Mouse (Mus musculus) gastrocnemius, adult 18-20 months (tissue): ENCODE data around the gene Colq. TPM values are rescaled to one million over a fixed set of nuclear protein-coding genes. Genes with fewer than 3 reads are reported as not detected.
"Not testable (repeated sequence)": the region's sequence is repeated elsewhere in the genome, so short reads cannot be mapped to it uniquely, and the experiment has no call there.

Experiments
- DNase-seq: peaks from one replicate; pipeline ENCODE4 v3.0.0; 2021; ENCODE audit warnings: low spot score
- long read RNA-seq, 2 experiments: library from polyadenylated mRNA; stranded (forward); transcript quantifications; one replicate each; pipeline ENCODE4 v2.0.0; 2021
- total RNA-seq, 2 experiments: library from RNA; stranded (reverse); gene quantifications; 2 replicates each; pipeline ENCODE4 v1.2.3; 2021

Colq gene
- total RNA-seq: 1 to 10 TPM; 6.4 to 7.2 TPM
- long read RNA-seq, experiment 1, transcript Colq-201 (17 exons, 2,837 nt): major isoform, 8 of 21 reads
- long read RNA-seq, experiment 1, transcript Colq-205 (17 exons, 2,867 nt): minor isoform, 6 of 21 reads
- long read RNA-seq, experiment 1, partial matches to known transcripts: 6 of 21 reads
- long read RNA-seq, experiment 1, other reads (novel, unspliced or antisense): 1 of 21 reads
- long read RNA-seq, experiment 2, partial matches to known transcripts: 1 of 12 reads
- long read RNA-seq, experiment 2, other reads (novel, unspliced or antisense): 4 of 12 reads

DNA sequence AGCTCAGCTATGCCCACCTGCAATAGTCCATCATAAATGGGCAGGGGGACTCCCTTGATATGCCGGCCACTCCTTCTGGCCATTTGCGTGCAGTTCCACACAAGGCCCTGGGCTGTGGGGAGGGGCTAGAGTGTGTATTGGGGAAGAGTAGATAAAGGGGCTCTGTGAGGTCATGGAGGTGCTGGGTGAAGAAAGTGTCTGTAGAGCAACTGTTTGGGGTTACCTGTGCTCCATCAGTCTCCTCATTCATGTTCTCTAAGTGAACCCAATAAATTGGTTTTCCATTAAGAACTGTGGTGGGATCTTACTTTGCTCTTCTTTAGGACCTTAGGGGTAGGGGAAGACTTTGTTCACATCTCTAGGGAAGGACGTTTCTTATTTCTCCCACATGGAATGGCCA, at the start of gene Colq:
Colq (minus strand) TSS at position 101 of the 400 bp plus-strand sequence.
- no peak for DNase-seq

DNA sequence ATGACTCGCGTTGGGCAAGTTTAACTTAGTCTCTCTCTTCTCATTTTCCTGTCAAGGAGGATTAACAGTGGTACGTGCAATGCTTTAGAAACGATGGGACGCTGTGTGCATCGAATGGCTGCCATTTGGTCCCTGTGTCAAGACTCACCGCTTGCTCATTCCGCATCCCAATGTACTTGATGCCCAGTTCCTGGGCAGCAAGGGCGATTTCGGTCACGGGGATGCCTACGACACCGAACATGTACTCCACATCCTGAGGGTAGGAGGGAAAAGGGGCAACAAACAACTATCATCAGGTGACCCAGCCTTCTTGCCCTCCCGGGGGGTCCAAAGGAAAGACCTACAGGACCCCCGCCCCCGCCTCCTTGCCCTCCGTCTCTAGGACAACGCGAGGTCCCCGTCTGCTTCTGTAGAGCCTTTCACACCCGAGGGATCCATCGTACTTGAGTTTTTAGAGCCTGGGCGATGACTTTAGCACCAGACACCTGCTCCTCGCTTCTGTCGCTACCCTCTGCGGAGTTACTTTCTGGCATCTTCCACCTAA, 49.3 kb upstream of the Colq start, which contains the start of gene Gm49387:
Gm49387 (minus strand) TSS at position 533 of the 544 bp plus-strand sequence.
- DNase-seq: no peak

GRCm38 (mm10) chr14:31630677-31631076, 39.5 kb upstream of the Colq start:
- no peak for DNase-seq

DNA sequence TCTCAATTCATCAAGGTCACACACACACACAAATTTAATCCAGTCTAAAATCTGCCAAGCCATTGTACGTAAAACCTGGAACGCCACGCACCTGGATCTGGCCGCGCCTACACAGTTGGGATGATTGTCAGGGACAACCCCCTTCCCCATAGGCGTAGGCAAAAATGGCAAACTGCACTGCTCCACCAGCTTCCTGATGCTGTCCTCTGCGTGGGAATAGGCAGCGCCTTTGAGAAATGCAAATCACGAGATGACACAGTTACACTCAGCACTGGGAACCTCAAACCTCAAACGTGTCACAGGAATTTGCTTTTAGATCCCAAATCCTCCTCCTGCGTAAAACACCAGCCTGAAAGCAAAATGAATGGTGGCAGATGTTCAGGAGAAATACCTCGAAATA, 31.6 kb upstream of the Colq start:
- DNase-seq: no peak

DNA sequence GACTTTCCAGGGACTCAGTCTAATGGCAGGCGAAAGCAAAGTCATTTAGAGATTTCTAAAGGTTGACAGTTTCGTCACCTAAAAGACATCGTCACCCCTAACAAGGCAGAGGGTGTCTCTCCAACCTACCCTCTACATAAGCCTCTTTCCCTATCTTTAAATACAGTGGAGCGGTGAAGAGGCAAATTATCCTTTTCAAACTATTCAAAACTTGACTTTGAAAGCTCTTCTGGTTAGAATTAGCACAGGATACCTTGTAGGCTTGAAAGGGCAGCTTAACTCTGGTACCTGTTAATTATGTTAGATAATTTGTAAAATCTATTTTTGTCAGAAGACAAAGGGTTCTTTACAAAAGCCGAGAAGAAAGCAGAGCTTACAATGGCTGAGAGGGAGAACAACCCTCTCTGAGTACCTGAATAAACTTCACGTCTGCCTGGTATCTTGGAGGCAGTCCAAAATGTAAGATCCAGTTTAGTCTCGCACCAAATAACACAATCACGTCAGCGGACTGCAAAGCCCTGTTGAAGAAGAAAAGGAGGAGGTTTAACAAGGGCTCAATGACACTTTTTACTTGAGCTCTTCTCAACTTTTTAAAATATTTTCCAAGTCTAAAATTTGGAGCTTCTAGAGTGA, 29.6 kb upstream of the Colq start:
- no peak for DNase-seq

DNA sequence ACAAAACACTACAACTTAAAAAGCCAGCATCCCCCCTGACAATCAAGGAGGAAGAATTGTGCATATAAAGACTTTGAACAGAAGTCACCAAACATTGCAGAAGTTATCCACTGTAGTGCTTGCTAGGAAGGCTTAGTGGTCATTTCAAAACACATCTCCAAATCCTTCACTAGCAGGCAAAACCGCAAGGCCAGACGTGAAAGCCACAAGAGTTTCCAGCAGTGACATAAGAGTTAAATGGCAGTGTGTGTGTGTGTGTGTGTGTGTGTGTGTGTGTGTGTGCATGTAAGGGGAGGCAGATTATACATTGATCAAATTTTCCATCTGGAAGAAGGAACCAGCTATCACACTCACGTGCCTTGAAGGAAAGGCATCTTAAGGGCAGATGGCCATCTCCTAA, 26.9 kb upstream of the Colq start:
- DNase-seq: no peak

GRCm38 (mm10) chr14:31617204-31617603, 26.1 kb upstream of the Colq start:
- no peak for DNase-seq

DNA sequence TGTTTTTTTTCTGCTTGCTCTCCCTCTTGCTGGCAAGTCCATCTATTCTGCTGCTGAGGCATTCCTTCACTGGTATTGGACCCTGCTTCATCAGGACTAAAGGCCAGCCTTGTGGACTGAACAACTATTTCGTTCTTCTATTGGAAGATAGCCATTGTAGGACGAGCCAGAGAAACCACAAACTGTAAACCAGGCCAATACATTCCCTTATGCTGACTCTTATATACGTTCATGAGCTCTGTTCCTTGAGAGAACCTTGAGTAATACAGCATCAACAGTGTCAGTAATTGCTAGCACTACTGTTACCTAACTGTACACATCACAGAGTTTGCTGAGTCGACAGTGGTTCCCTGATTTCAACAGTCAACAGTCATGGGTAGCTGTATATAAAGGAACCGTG, 22.5 kb upstream of the Colq start:
- DNase-seq: no peak

DNA sequence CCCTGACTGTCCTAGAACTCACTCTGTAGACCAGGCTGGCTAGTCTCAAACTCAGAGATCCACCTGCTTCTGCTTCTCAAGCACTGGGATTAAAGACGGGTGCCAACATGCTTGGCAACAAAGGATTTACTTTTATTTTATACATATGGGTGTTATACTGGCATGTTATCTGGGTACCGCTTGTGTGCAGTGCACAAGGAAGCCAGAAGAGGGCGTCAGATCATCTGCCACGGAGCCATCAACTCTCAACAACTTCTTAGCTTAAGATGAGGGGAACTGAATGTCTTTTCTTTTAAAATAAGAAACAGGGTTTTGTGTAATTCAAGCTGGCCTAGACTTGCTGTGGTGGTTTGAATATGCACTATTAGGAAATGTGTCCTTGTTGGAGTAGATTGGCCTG, 20.8 kb upstream of the Colq start:
- DNase-seq: no peak

- no peak for DNase-seq
Measured at GRCm38 (mm10) chr14:31605514-31605913, 14.4 kb upstream of the Colq start.

- DNase-seq: peak; percentile 11
Measured at GRCm38 (mm10) chr14:31604916-31605315, 13.8 kb upstream of the Colq start.

DNA sequence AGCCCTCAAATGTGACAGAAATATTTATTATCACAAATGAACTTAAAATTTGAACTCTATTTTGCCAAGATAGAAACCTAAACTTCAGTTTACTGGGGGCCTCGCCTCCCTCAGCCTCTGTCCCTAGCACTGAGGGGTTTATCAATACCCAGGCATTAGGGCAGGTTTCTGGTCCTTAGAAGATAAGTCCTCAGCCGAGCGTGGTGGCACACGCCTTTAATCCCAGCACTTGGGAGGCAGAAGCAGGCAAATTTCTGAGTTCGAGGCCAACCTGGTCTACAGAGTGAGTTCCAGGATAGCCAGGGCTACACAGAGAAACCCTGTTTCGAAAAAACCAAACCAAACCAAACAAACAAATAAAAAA, 11.5 kb upstream of the Colq start:
- DNase-seq: not testable (repeated sequence)

DNA sequence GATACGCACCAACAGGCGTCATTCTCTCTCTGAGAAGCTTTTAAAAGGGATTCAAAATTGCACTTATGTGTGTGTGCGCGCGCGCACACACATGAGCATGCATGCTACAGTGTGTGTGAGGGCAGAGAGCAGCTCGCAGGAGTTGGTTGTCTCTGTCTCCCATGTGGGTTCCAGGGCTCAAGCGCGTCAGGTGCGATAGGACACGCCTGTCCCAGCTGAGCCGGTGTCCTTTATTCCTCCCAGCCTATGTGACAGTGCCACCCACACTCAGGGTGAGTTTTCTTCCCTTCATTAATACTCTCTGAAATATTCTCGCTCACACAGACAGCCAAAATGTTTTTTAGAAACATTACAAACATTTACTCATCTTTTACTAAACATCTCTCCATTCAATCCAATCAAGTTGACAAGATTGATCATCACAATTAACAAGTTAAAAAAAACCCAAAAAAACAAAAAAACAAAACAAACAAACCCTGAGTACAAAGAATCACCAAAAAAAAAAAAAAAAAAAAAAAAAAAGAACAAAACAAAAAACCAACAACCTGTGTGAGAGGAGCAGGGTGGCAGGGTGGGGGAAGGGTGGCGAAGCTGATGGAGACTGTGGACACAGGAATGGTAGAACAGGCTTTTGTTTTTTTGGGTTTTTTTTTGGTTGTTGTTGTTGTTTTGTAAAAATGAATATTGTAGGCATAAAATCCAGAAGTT, 10.9 kb upstream of the Colq start:
- DNase-seq: no peak

GRCm38 (mm10) chr14:31597446-31597845, 6.3 kb upstream of the Colq start:
- DNase-seq: no peak

GRCm38 (mm10) chr14:31596408-31596807, 5.3 kb upstream of the Colq start:
- no peak for DNase-seq

- DNase-seq: no peak
Measured at GRCm38 (mm10) chr14:31594693-31595092, 3.5 kb upstream of the Colq start.

DNA sequence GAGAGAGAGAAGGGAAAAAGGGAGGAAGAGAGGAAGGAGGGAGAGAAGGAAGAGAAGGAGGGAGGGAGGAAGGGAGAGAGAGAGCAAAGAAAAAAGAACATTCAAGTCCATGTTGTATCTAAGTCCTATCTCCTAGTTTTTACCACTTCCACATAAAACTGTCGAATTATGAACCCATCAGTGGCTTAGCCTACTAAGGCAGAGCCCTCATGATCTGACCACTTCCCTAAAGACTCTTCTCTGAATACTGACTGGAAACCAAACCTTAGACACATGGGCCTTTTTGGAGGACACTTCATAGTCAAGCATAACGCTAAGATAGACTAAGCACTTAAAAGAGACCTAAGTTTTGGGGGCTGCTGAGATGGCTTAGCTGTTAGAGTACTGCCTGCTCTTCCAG, 1.9 kb upstream of the Colq start:
- no peak for DNase-seq

- no peak for DNase-seq
Measured at GRCm38 (mm10) chr14:31586451-31586850, 4.7 kb downstream of the Colq start.

GRCm38 (mm10) chr14:31583082-31583481, 8.1 kb downstream of the Colq start:
- no peak for DNase-seq

- no peak for DNase-seq
Measured at GRCm38 (mm10) chr14:31577966-31578735, 13.0 kb downstream of the Colq start.

DNA sequence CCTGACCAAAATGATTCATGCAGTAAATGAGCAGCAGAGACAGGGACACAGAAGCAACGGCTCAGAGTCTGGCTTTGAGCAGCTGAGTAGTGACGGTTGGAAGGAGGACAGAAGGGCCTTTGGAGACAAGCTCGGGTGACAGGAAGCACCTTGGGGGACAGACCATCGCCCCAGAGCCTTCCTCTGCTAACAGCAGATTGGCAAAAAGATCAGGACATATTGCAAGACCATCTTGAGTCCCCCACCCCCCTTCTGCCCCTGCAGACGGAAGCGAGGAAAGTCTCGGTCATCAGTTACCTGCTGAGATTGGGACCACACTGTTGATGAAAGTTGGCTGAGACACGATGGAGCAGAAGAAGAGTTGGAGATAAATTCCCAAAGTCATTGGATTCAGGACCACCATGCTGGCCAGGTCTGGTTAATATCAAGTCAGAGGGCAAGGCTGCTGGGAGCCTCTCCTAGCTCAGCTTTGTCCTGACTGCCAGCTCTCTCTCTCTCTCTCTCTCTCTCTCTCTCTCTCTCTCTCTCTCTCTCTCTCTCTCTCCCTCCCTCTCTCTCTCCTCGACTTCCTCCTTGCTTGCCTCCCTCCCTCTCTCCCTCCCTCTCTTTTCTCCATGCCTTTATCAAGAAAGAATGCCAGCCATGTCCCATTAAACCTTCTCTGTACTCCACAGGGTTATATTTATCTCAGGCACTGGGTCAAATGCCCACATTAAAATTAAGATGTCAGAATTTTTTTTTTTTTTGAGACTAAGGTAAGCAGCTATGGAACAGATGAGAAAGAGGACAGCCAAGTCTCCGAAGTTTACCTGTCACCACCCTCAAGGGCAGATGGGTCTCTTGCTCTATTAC, 14.1 kb downstream of the Colq start:
- DNase-seq: no peak
